ENCODE assay signal across 9 mouse cellular contexts in the genomic region with DNA sequence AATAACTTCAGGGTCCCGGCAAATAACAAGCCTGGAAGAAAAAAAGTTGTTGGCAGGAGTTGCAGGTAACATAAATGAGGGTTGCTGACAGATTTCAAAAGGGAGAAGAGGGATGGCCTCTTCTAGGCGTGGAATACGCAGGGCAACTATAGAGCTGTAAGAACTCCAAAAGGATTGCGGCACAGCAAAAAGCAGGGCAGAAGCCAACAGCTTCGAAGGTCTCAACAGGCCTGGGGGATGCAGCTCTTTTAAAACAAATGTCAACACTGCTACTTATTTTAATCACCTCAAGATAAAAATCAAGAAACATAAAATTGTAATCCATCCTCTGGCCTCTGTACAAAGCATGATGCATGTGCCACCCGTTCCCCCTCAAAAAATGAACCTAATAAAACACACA. TPM values are rescaled to one million over a fixed set of nuclear protein-coding genes. Genes with fewer than 3 reads are reported as not detected.
DNase-seq lines count a peak whose midpoint lies in the region; ATAC-seq and TF ChIP-seq lines count a peak whose summit lies in the region.
"Not testable (repeated sequence)": the region's sequence is repeated elsewhere in the genome, so short reads cannot be mapped to it uniquely, and the experiment has no call there.
"Had no signal": no experiment of that assay in that cellular context is flagged by ENCODE, and none has a peak within 500 bp of the region (broad histone marks: within the 10 kb centered on the region; RNA-seq: fewer than 3 reads in every experiment).

No protein-coding gene starts in this region.

- ATAC-seq in G1E (ENCODE audit: extremely low read depth, insufficient number of reproducible peaks, low FRiP score, poor library complexity, severe bottlenecking); heart, embryonic 13.5 days (ENCODE audit: extremely low read depth, insufficient number of reproducible peaks, low FRiP score, low TSS enrichment); intestine, embryonic 16.5 days; limb, embryonic 13.5 days (ENCODE audit: low FRiP score, low read depth): not testable (repeated sequence)

- DNase-seq in G1E (ENCODE audit: low spot score); forebrain, embryonic 10.5 days (ENCODE audit: extremely low spot score, low spot score): not testable (repeated sequence)
- peak; percentile 32 for DNase-seq in cerebellum, adult 11-12 months
- DNase-seq in ovary, postnatal 36 days (ENCODE audit: low spot score) = peak; percentile 3

- H3K4me3 ChIP-seq in G1E (ENCODE audit: low read depth, low read length) = peak overlapping the region; percentile 78; the same call in 1 of the 2 replicates
- peak overlapping the region; percentile 57 for H3K4me3 ChIP-seq in forebrain, embryonic 10.5 days
- H3K4me3 ChIP-seq in heart, embryonic 13.5 days = peak overlapping the region; percentile 64
- H3K4me3 ChIP-seq in intestine, embryonic 16.5 days (ENCODE audit: low read length) = peak overlapping the region; percentile 9; the same call in 1 of the 2 replicates
- H3K4me3 ChIP-seq in limb, embryonic 13.5 days = peak overlapping the region; percentile 50
- peak overlapping the region; percentile 89 for H3K4me3 ChIP-seq in megakaryocyte, embryonic 14.5 days (replicated peaks)

- not testable (repeated sequence) for H3K27me3 ChIP-seq in G1E (ENCODE audit: insufficient read depth, low read length); forebrain, embryonic 10.5 days (ENCODE audit: poor library complexity, severe bottlenecking); heart, embryonic 13.5 days (replicated peaks); intestine, embryonic 16.5 days (replicated peaks; ENCODE audit: control insufficient read depth, insufficient read depth, low read length); limb, embryonic 13.5 days; megakaryocyte, embryonic 14.5 days (replicated peaks)

- H3K4me2 ChIP-seq in heart, embryonic 13.5 days = peak overlapping the region; percentile 77
- H3K4me2 ChIP-seq in intestine, embryonic 16.5 days (ENCODE audit: low read depth, low read length) = 0 out of 2 replicates have a peak overlapping the region, but pooled peaks have one; percentile 7
- H3K4me2 ChIP-seq in limb, embryonic 13.5 days (replicated peaks) = peak overlapping the region; percentile 65

- WGBS in forebrain, embryonic 10.5 days = 90% methylated on average over 5 of the region's 6 CpGs
- 81% methylated on average over 6 of the region's 6 CpGs for WGBS in heart, embryonic 13.5 days
- 78% methylated on average over 5 of the region's 6 CpGs for WGBS in intestine, embryonic 16.5 days
- 77% methylated on average over 5 of the region's 6 CpGs for WGBS in limb, embryonic 13.5 days

- peak overlapping the region; percentile 87; the same call in 1 of the 2 replicates for H3K27ac ChIP-seq in forebrain, embryonic 10.5 days
- H3K27ac ChIP-seq in heart, embryonic 13.5 days (replicated peaks) = peak overlapping the region; percentile 28; the same call in 1 of the 2 replicates
- not testable (repeated sequence) for H3K27ac ChIP-seq in intestine, embryonic 16.5 days (ENCODE audit: low read length); limb, embryonic 13.5 days

- not testable (repeated sequence) for H3K4me1 ChIP-seq in G1E (ENCODE audit: insufficient read depth, low read depth, low read length); forebrain, embryonic 10.5 days; heart, embryonic 13.5 days; intestine, embryonic 16.5 days (ENCODE audit: control insufficient read depth, insufficient read depth, low read length); limb, embryonic 13.5 days; megakaryocyte, embryonic 14.5 days

- not testable (repeated sequence) for TF ChIP-seq CTCF in G1E (IDR thresholded peaks at IDR 0.05; ENCODE audit: low read depth, low read length)

- not testable (repeated sequence) for H3K36me3 ChIP-seq in G1E (replicated peaks); forebrain, embryonic 10.5 days (replicated peaks); heart, embryonic 13.5 days; intestine, embryonic 16.5 days (ENCODE audit: control insufficient read depth, insufficient read depth, low read length); limb, embryonic 13.5 days; megakaryocyte, embryonic 14.5 days (replicated peaks; ENCODE audit: low read length)

- H3K9me3 ChIP-seq in G1E (replicated peaks); forebrain, embryonic 10.5 days; heart, embryonic 13.5 days; intestine, embryonic 16.5 days (ENCODE audit: control insufficient read depth, low read length); limb, embryonic 13.5 days; megakaryocyte, embryonic 14.5 days: not testable (repeated sequence)

- H3K9ac ChIP-seq in heart, embryonic 13.5 days = peak overlapping the region; percentile 79
- H3K9ac ChIP-seq in intestine, embryonic 16.5 days (ENCODE audit: low read depth, low read length) = not testable (repeated sequence)
- H3K9ac ChIP-seq in limb, embryonic 13.5 days = 0 out of 2 replicates have a peak overlapping the region, but pooled peaks have one; percentile 13

RNA-seq across cellular contexts. Expression of a gene that starts 1.2 kb away (rescaled TPM):
- total RNA-seq in G1E (2014; fragmentation: Nextera tagmentation) (23.5 and 26.3 TPM in 2 replicates), G1E (2017) (7.0 and 7.3 TPM in 2 replicates)
- 0.83 and 1.3 TPM in 2 replicates for polyA plus RNA-seq in G1E (2012)
- polyA plus RNA-seq in forebrain, embryonic 10.5 days (2016; fragmentation: Nextera tagmentation; extraction: Ambion mirVana) = 6.0 and 6.1 TPM in 2 replicates
- polyA plus RNA-seq in heart, embryonic 13.5 days (2015; fragmentation: Nextera tagmentation; extraction: Ambion mirVana) = 5.3 and 5.5 TPM in 2 replicates
- 5.8 and 6.0 TPM in 2 replicates for polyA plus RNA-seq in intestine, embryonic 16.5 days (2015; fragmentation: Nextera tagmentation; extraction: Ambion mirVana)
- 6.9 and 7.7 TPM in 2 replicates for polyA plus RNA-seq in limb, embryonic 13.5 days (2015; fragmentation: Nextera tagmentation; extraction: Ambion mirVana)
- polyA plus RNA-seq in megakaryocyte, embryonic 14.5 days (2012; ENCODE audit: insufficient read depth, low replicate concordance) = 0.73 TPM in 1 of 2 replicates, not detected in the other

RNA-seq across cellular contexts. Expression of a gene that starts 1.2 kb away (rescaled TPM):
- total RNA-seq in G1E (2014; fragmentation: Nextera tagmentation) = 23.7 and 27.6 TPM in 2 replicates
- 24.6 and 29.1 TPM in 2 replicates for total RNA-seq in G1E (2017)
- polyA plus RNA-seq in G1E (2012) = 1.3 and 1.5 TPM in 2 replicates
- polyA plus RNA-seq in forebrain, embryonic 10.5 days (2016; fragmentation: Nextera tagmentation; extraction: Ambion mirVana) = 4.5 and 6.0 TPM in 2 replicates
- 13.7 and 14.3 TPM in 2 replicates for polyA plus RNA-seq in heart, embryonic 13.5 days (2015; fragmentation: Nextera tagmentation; extraction: Ambion mirVana)
- 12.6 and 15.8 TPM in 2 replicates for polyA plus RNA-seq in intestine, embryonic 16.5 days (2015; fragmentation: Nextera tagmentation; extraction: Ambion mirVana)
- polyA plus RNA-seq in limb, embryonic 13.5 days (2015; fragmentation: Nextera tagmentation; extraction: Ambion mirVana) = 8.5 and 10.5 TPM in 2 replicates
- 0.51 and 1.7 TPM in 2 replicates for polyA plus RNA-seq in megakaryocyte, embryonic 14.5 days (2012; ENCODE audit: insufficient read depth, low replicate concordance)

RNA-seq across cellular contexts. Expression of a gene that starts 45.7 kb away (rescaled TPM):
- total RNA-seq in G1E (2014; fragmentation: Nextera tagmentation) = 115 and 124 TPM in 2 replicates
- total RNA-seq in G1E (2017) = 84.9 and 95.3 TPM in 2 replicates
- polyA plus RNA-seq in G1E (2012) = 16.3 and 19.2 TPM in 2 replicates
- 89.3 and 90.2 TPM in 2 replicates for polyA plus RNA-seq in forebrain, embryonic 10.5 days (2016; fragmentation: Nextera tagmentation; extraction: Ambion mirVana)
- polyA plus RNA-seq in heart, embryonic 13.5 days (2015; fragmentation: Nextera tagmentation; extraction: Ambion mirVana) = 32.3 and 39.3 TPM in 2 replicates
- 27.9 and 31.7 TPM in 2 replicates for polyA plus RNA-seq in intestine, embryonic 16.5 days (2015; fragmentation: Nextera tagmentation; extraction: Ambion mirVana)
- polyA plus RNA-seq in limb, embryonic 13.5 days (2015; fragmentation: Nextera tagmentation; extraction: Ambion mirVana) = 53.0 and 55.2 TPM in 2 replicates
- 4.1 TPM in 1 of 2 replicates, not detected in the other for polyA plus RNA-seq in megakaryocyte, embryonic 14.5 days (2012; ENCODE audit: insufficient read depth, low replicate concordance)

RNA-seq across cellular contexts. Expression of a gene that starts 56.8 kb away (rescaled TPM):
- total RNA-seq in G1E (2014; fragmentation: Nextera tagmentation) (not detected in 2 replicates), G1E (2017) (0.22 TPM in 1 of 2 replicates, not detected in the other)
- not detected in 2 replicates for polyA plus RNA-seq in G1E (2012)
- 0.09 and 0.10 TPM in 2 replicates for polyA plus RNA-seq in forebrain, embryonic 10.5 days (2016; fragmentation: Nextera tagmentation; extraction: Ambion mirVana)
- 0.15 and 0.25 TPM in 2 replicates for polyA plus RNA-seq in heart, embryonic 13.5 days (2015; fragmentation: Nextera tagmentation; extraction: Ambion mirVana)
- 0.12 and 0.16 TPM in 2 replicates for polyA plus RNA-seq in intestine, embryonic 16.5 days (2015; fragmentation: Nextera tagmentation; extraction: Ambion mirVana)
- polyA plus RNA-seq in limb, embryonic 13.5 days (2015; fragmentation: Nextera tagmentation; extraction: Ambion mirVana) = 0.28 and 0.37 TPM in 2 replicates
- not detected in 2 replicates for polyA plus RNA-seq in megakaryocyte, embryonic 14.5 days (2012; ENCODE audit: insufficient read depth, low replicate concordance)
- polyA plus RNA-seq: kidney, adult 2 months had no signal

Comparison
In these comparisons a context has a peak if more than half of its experiments do, and no peak if none do; other contexts are left out.
1. H3K4me3 ChIP-seq: peak in every context shown above with its lines; median percentile 89 in megakaryocyte, embryonic 14.5 days; 78 in G1E; 64 in heart, embryonic 13.5 days; 57 in forebrain, embryonic 10.5 days; 50 in limb, embryonic 13.5 days; 9 in intestine, embryonic 16.5 days.
2. H3K4me2 ChIP-seq: peak in every context shown above with its lines; median percentile 77 in heart, embryonic 13.5 days; 65 in limb, embryonic 13.5 days; 7 in intestine, embryonic 16.5 days.